20 mouse cellular contexts compared by ENCODE assay signal in the genomic region with DNA sequence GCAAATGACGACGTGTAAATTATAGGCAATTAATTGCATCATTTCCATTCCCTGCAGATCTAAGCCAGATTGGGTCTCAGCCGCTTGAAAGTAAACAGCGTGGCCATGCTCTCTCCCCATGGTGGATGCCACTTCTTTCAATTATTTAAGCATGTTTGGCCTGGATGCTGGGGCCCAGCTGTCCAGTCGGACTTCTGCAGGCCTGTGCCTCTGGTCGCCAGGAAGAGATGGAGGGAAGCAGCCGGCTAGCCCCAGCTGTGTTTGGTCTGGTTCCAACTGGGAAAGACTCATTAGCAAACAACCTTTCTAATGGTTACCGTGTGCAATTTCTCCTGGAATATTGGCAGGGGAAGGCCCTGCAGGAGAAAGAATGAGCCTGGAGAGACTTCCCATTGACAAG.
A peak's percentile ranks its signal among the peaks of the same experiment; 100 is the strongest.
DNase-seq lines count a peak whose midpoint lies in the region; ATAC-seq and TF ChIP-seq lines count a peak whose summit lies in the region.
"Had no signal": no experiment of that assay in that cellular context is flagged by ENCODE, and none has a peak within 500 bp of the region (broad histone marks: within the 10 kb centered on the region; RNA-seq: fewer than 3 reads in every experiment).

No protein-coding gene starts in this region.

- H3K36me3 ChIP-seq in heart, embryonic 12.5 days, result no peaks in the 10 kb centered on the region
- no peaks in the 10 kb centered on the region for H3K36me3 ChIP-seq in neural tube, embryonic 13.5 days
- no peaks in the 10 kb centered on the region for H3K36me3 ChIP-seq in hindbrain, embryonic 13.5 days
- H3K36me3 ChIP-seq in kidney, adult 2 months (ENCODE audit: control insufficient read depth, insufficient read depth, low read length), result no peaks in the 10 kb centered on the region
- H3K36me3 ChIP-seq: heart, embryonic 10.5 days; limb, embryonic 12.5 days; liver, embryonic 15.5 days; stomach, embryonic 15.5 days had no signal

- peak; percentile 11 to 15 for DNase-seq in heart, postnatal 10 days
- DNase-seq in neural tube, embryonic 10.5 days (ENCODE audit: extremely low spot score, low spot score), result no peak
- no peak for DNase-seq in kidney, adult 2 months
- DNase-seq: adrenal gland, adult 2 months; cerebellum, adult 8-10 months; gastrocnemius, postnatal 25 days; heart, postnatal 4 days; kidney, adult 11 months; kidney, postnatal 36 days; right cerebral cortex, adult 18-20 months; thymus, postnatal 14 days had no signal

- 72% methylated on average over 8 of the region's 8 CpGs for WGBS in heart, embryonic 12.5 days
- 25% methylated on average over 8 of the region's 8 CpGs for WGBS in neural tube, embryonic 13.5 days
- WGBS in hindbrain, embryonic 13.5 days, result 34% methylated on average over 8 of the region's 8 CpGs
- WGBS in kidney, adult 2 months, result 73% methylated on average over 8 of the region's 8 CpGs

- no peak overlapping the region for H3K4me3 ChIP-seq in heart, embryonic 12.5 days
- no peak overlapping the region for H3K4me3 ChIP-seq in neural tube, embryonic 13.5 days
- no peak overlapping the region for H3K4me3 ChIP-seq in hindbrain, embryonic 13.5 days
- H3K4me3 ChIP-seq in kidney, adult 2 months (ENCODE audit: insufficient read depth, low read depth, low read length), result no peak overlapping the region
- H3K4me3 ChIP-seq: heart, embryonic 10.5 days; limb, embryonic 12.5 days; liver, embryonic 15.5 days; stomach, embryonic 15.5 days had no signal

- no peak for TF ChIP-seq POLR2A in kidney, adult 2 months (IDR thresholded peaks at IDR 0.05; ENCODE audit: low read depth, low read length)

- no peak for TF ChIP-seq CTCF in kidney, adult 2 months (conservative IDR thresholded peaks at IDR 0.05; ENCODE audit: insufficient read depth, insufficient read length, low read depth, low read length)

- ATAC-seq in heart, embryonic 12.5 days (ENCODE audit: insufficient number of reproducible peaks, low FRiP score), result no peak
- ATAC-seq in neural tube, embryonic 13.5 days (ENCODE audit: low read depth), result peak; percentile 69
- ATAC-seq in hindbrain, embryonic 13.5 days (ENCODE audit: low FRiP score), result 0 out of 2 replicates have a peak, but pooled peaks have one; percentile 61
- no peak for ATAC-seq in frontal cortex, adult (ENCODE audit: low TSS enrichment)
- ATAC-seq: CD4-positive, CD25-positive, alpha-beta regulatory T cell, adult 4 months had no signal

- intact Hi-C loops in heart, postnatal 10 days (cut with DNase I), result no loop called here

- no peak overlapping the region for H3K9ac ChIP-seq in heart, embryonic 12.5 days
- no peak overlapping the region for H3K9ac ChIP-seq in neural tube, embryonic 13.5 days
- H3K9ac ChIP-seq in hindbrain, embryonic 13.5 days, result no peak overlapping the region
- H3K9ac ChIP-seq: limb, embryonic 12.5 days; liver, embryonic 15.5 days; stomach, embryonic 15.5 days had no signal

- H3K27me3 ChIP-seq in heart, embryonic 12.5 days (replicated peaks), result no peaks in the 10 kb centered on the region
- H3K27me3 ChIP-seq in neural tube, embryonic 13.5 days, result no peaks in the 10 kb centered on the region
- H3K27me3 ChIP-seq in hindbrain, embryonic 13.5 days, result no peaks in the 10 kb centered on the region
- no peaks in the 10 kb centered on the region for H3K27me3 ChIP-seq in kidney, adult 2 months (replicated peaks; ENCODE audit: control insufficient read depth, insufficient read depth, low read length)
- H3K27me3 ChIP-seq: limb, embryonic 12.5 days; liver, embryonic 15.5 days; stomach, embryonic 15.5 days had no signal

- no peaks in the 10 kb centered on the region for H3K4me1 ChIP-seq in heart, embryonic 12.5 days (replicated peaks)
- peaks cover 27% of the 10 kb centered on the region for H3K4me1 ChIP-seq in neural tube, embryonic 13.5 days (replicated peaks)
- peaks cover 13% of the 10 kb centered on the region for H3K4me1 ChIP-seq in hindbrain, embryonic 13.5 days (replicated peaks)
- no peaks in the 10 kb centered on the region for H3K4me1 ChIP-seq in kidney, adult 2 months (ENCODE audit: control insufficient read depth, insufficient read depth, low read length)
- H3K4me1 ChIP-seq: heart, embryonic 10.5 days; liver, embryonic 15.5 days; stomach, embryonic 15.5 days had no signal

- no peak overlapping the region for H3K27ac ChIP-seq in heart, embryonic 12.5 days (ENCODE audit: poor library complexity, severe bottlenecking)
- peak overlapping the region; percentile 52 for H3K27ac ChIP-seq in neural tube, embryonic 13.5 days (replicated peaks)
- H3K27ac ChIP-seq in hindbrain, embryonic 13.5 days, result peak overlapping the region; percentile 66
- no peak overlapping the region for H3K27ac ChIP-seq in kidney, adult 2 months (ENCODE audit: insufficient read depth, low read depth, low read length)
- H3K27ac ChIP-seq: heart, embryonic 10.5 days; limb, embryonic 12.5 days; liver, embryonic 15.5 days; stomach, embryonic 15.5 days had no signal

- H3K4me2 ChIP-seq in heart, embryonic 12.5 days, result no peak overlapping the region
- H3K4me2 ChIP-seq in neural tube, embryonic 13.5 days, result no peak overlapping the region
- H3K4me2 ChIP-seq in hindbrain, embryonic 13.5 days, result no peak overlapping the region
- H3K4me2 ChIP-seq: limb, embryonic 12.5 days; liver, embryonic 15.5 days; stomach, embryonic 15.5 days had no signal

- no peaks in the 10 kb centered on the region for H3K9me3 ChIP-seq in heart, embryonic 12.5 days (replicated peaks)
- no peaks in the 10 kb centered on the region for H3K9me3 ChIP-seq in neural tube, embryonic 13.5 days
- no peaks in the 10 kb centered on the region for H3K9me3 ChIP-seq in hindbrain, embryonic 13.5 days
- H3K9me3 ChIP-seq: heart, embryonic 10.5 days; limb, embryonic 12.5 days; liver, embryonic 15.5 days; stomach, embryonic 15.5 days had no signal

Comparison
In these comparisons a context has a peak if more than half of its experiments do, and no peak if none do; other contexts are left out.
1. DNase-seq: peak in heart, postnatal 10 days (2 of 2); none in neural tube, embryonic 10.5 days (single experiment) and kidney, adult 2 months (single experiment).
2. ATAC-seq: peak in neural tube, embryonic 13.5 days (single experiment) and hindbrain, embryonic 13.5 days (single experiment); none in heart, embryonic 12.5 days (single experiment) and frontal cortex, adult (single experiment).
3. H3K27ac ChIP-seq: peak in neural tube, embryonic 13.5 days (single experiment) and hindbrain, embryonic 13.5 days (single experiment); none in heart, embryonic 12.5 days (single experiment) and kidney, adult 2 months (single experiment).